Mouse (Mus musculus) myocyte (in vitro differentiated cells): ENCODE data around the gene Tspan11.

ENCODE experiments used
- E2F4 ChIP-seq: IDR thresholded peaks from one replicate; pipeline ENCODE4 v1.6.1; 2011; ENCODE audit warnings: mild to moderate bottlenecking, control low read depth, moderate library complexity; ENCODE audit not compliant: insufficient read depth
- MYOG ChIP-seq, 3 experiments: IDR thresholded peaks; one replicate each; pipeline ENCODE4 v1.6.1; 2011; ENCODE audit warnings: control low read depth in 2 of 3, low read depth in 2 of 3, mild to moderate bottlenecking in 2 of 3; ENCODE audit not compliant: insufficient read length in 2 of 3, control insufficient read depth in 1 of 3, insufficient read depth in 1 of 3
- POLR2A ChIP-seq: IDR thresholded peaks from one replicate; pipeline ENCODE4 v1.6.1; 2011; ENCODE audit warnings: low read depth, mild to moderate bottlenecking, control low read depth, moderate library complexity; ENCODE audit not compliant: insufficient read length
- POLR2AphosphoS2 ChIP-seq: IDR thresholded peaks from one replicate; pipeline ENCODE4 v1.6.1; 2011; ENCODE audit warnings: low read depth, control low read depth; ENCODE audit not compliant: insufficient read length
- REST ChIP-seq: IDR thresholded peaks from one replicate; pipeline ENCODE4 v1.6.1; 2011; ENCODE audit warnings: mild to moderate bottlenecking, control low read depth, moderate library complexity; ENCODE audit not compliant: insufficient read depth, insufficient read length

- no peak for TF ChIP-seq E2F4
- no peak for TF ChIP-seq POLR2A
- no peak for TF ChIP-seq POLR2AphosphoS2
- no peak for TF ChIP-seq MYOG (IDR thresholded peaks at IDR 0.05; ENCODE audit: control insufficient read depth in 1 of 3, insufficient read depth in 1 of 3, insufficient read length in 2 of 3, low read depth in 2 of 3)
- no peak for TF ChIP-seq REST
Observed at GRCm38 (mm10) chr6:127979831-127980230, 92.4 kb downstream of the Tspan11 start.
